Mouse (Mus musculus) liver, embryonic 14 days (tissue): ENCODE data around the gene Sult2a1. TPM values are rescaled to one million over a fixed set of nuclear protein-coding genes. Genes with fewer than 3 reads are reported as not detected.

ENCODE experiments used
- polyA plus RNA-seq: library from polyadenylated mRNA; depleted of rRNA; stranded (reverse); fragments of >200 nt; gene quantifications from 2 replicates; pipeline ENCODE4 v1.2.3, GENCODE M21; 2012; rRNA removed

Sult2a1 gene
- 0.33 and 0.42 TPM in 2 replicates for polyA plus RNA-seq

GRCm38 (mm10) chr7:13837309-13837708 is at the start of gene Sult2a1:
Gene Sult2a1 (minus strand): TSS chr7:13837409.

Other genes with a start within 250 kb of the Sult2a1 start
- gene Sult2a5, start 213.4 kb downstream of the Sult2a1 start, polyA plus RNA-seq = not detected in 2 replicates
- gene Sult2a2, start 103.9 kb downstream of the Sult2a1 start, polyA plus RNA-seq = 0.10 TPM in 1 of 2 replicates, not detected in the other
- not detected in 2 replicates for gene Sult2a4, start 152.2 kb upstream of the Sult2a1 start, polyA plus RNA-seq